Mouse (Mus musculus): ENCODE data around the gene Adamts17. TPM values are rescaled to one million over a fixed set of nuclear protein-coding genes. Genes with fewer than 3 reads are reported as not detected.

Adamts17 gene
- polyA plus RNA-seq, 1 experiment: 2.3 TPM

DNA sequence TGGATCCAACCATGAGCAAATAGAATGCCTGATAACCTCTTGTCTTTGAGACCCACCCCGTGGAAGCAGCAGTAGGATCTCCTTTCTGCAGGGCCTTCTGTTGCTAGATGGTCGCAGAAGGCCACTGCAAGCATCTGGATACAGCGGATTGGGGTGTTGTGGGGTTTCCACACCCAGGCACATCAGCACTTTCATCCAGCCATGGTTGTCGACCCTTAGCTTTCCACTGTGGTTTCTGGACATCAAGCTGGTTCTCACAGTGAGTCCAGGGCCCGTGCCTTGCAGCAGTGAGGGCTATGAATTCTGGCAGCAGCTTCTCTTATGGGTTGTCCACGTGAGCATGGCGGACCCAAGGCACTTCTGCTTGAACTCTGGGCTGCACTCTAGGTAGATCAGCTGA lies 118.2 kb downstream of the Adamts17 start:
- Histone ChIP-seq H3K4me1 (ENCODE audit: control insufficient read depth, insufficient read depth, low read length) (no peaks in the 10 kb centered on the region), H3K4me3 (replicated peaks; ENCODE audit: control insufficient read depth, low read depth, low read length) (no peak overlapping the region), H3K27ac (ENCODE audit: control insufficient read depth, insufficient read depth, low read depth, low read length, poor library complexity) (no peak overlapping the region)
- WGBS: 76% methylated on average over 7 of the region's 7 CpGs
- no peak for TF ChIP-seq CTCF (IDR thresholded peaks at IDR 0.05; ENCODE audit: control insufficient read depth, insufficient read depth, low read length)
- no peak for TF ChIP-seq POLR2A (IDR thresholded peaks at IDR 0.05; ENCODE audit: borderline replicate concordance, control insufficient read depth, low read depth, low read length)

DNA sequence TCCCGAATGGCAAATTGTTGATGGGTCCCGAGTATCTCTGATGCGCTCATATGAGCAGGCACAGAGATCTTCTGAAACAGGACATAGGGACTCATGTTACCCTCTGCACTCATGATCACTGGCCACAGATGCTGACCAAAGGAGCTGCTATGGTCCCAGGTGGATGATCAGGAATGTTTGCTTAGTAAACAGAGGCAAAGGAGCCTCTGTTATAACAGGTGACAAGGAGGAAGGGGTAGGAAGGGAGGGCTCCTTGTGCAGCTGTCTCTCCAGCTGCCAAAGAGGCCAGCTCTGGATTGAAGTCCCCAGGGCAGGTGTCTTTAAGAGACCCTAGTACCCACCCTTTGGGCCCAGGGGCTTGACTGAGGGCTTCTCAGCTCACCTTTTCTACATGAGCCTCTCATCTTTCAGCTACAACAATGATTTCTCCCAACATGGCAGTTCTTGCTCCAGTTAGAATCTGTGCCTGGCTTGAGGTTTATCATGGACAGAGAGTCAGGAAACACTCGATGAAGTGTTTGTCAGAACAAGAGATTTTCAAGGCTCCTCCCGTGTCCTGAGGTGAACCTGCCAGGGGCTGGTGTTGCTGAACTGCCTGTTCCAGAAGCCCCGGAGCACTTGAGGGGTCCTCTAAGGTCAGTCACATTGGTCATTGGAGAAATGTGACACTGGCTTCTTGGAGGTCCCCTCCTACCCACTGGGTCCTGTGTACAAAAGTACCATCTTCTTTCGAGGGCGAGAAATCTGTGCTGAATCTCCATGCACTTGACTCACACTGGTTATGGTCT lies 120.9 kb downstream of the Adamts17 start:
- WGBS: 81% methylated on average over 8 of the region's 8 CpGs
- H3K4me1 ChIP-seq (ENCODE audit: control insufficient read depth, insufficient read depth, low read length): no peaks in the 10 kb centered on the region
- TF ChIP-seq POLR2A (IDR thresholded peaks at IDR 0.05; ENCODE audit: borderline replicate concordance, control insufficient read depth, low read depth, low read length) (no peak), CTCF (IDR thresholded peaks at IDR 0.05; ENCODE audit: control insufficient read depth, insufficient read depth, low read length) (no peak)
- H3K27ac ChIP-seq (ENCODE audit: control insufficient read depth, insufficient read depth, low read depth, low read length, poor library complexity): no peak overlapping the region
- H3K4me3 ChIP-seq (replicated peaks; ENCODE audit: control insufficient read depth, low read depth, low read length): no peak overlapping the region

DNA sequence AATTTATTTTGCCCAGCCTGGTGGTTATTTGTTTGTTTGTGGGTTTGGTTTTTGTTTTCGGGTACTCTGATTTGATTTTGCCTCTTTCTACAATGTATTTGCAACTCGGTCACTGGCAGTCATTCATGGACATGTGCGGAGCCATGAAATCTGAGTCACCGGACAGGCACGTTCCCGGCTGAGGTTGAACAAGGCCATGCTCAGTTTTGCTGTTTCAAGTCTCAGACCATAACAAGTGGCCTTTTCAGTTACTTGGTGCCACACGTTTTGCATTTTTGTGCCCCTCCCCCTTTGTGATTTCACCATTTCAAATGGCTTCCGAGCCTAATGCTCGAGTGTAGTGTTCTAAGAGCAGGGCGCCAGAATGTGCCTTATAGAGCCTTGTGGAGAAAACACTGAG lies 123.2 kb downstream of the Adamts17 start:
- 84% methylated on average over 10 of the region's 10 CpGs for WGBS
- H3K4me3 ChIP-seq (replicated peaks; ENCODE audit: control insufficient read depth, low read depth, low read length): no peak overlapping the region
- TF ChIP-seq POLR2A (IDR thresholded peaks at IDR 0.05; ENCODE audit: borderline replicate concordance, control insufficient read depth, low read depth, low read length) (no peak), CTCF (IDR thresholded peaks at IDR 0.05; ENCODE audit: control insufficient read depth, insufficient read depth, low read length) (no peak)

DNA sequence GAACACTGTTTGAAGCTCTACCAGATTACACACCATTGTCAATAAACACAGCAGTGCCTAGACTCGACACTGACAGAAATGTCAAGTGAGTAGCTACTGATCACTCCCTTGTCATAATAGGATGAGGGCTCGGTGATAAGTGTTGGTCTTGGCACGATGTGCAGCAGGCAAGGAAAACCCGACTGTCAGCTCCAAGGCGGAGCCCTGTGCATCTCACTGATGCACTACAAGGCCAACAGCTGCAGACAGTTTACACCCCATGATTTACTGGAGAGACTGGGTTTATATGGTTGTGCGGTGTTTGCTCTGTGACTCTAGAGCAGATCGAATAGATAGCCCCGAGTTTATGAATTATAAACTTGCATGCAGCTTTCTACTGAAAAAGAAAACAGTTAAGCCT lies 124.0 kb downstream of the Adamts17 start:
- H3K4me1 ChIP-seq (ENCODE audit: control insufficient read depth, insufficient read depth, low read length): no peaks in the 10 kb centered on the region; the same call in 1 of the 2 replicates
- TF ChIP-seq POLR2A (IDR thresholded peaks at IDR 0.05; ENCODE audit: borderline replicate concordance, control insufficient read depth, low read depth, low read length) (no peak), CTCF (IDR thresholded peaks at IDR 0.05; ENCODE audit: control insufficient read depth, insufficient read depth, low read length) (no peak)
- 72% methylated on average over 8 of the region's 8 CpGs for WGBS
- no peak overlapping the region for H3K4me3 ChIP-seq (replicated peaks; ENCODE audit: control insufficient read depth, low read depth, low read length)
- H3K27ac ChIP-seq (ENCODE audit: control insufficient read depth, insufficient read depth, low read depth, low read length, poor library complexity): no peak overlapping the region

More for the DNA sequence above, 123.2 kb downstream of the Adamts17 start:
- Histone ChIP-seq H3K27ac (ENCODE audit: control insufficient read depth, insufficient read depth, low read depth, low read length, poor library complexity) (no peak overlapping the region), H3K4me1 (ENCODE audit: control insufficient read depth, insufficient read depth, low read length) (no peaks in the 10 kb centered on the region; the same call in 1 of the 2 replicates)

DNA sequence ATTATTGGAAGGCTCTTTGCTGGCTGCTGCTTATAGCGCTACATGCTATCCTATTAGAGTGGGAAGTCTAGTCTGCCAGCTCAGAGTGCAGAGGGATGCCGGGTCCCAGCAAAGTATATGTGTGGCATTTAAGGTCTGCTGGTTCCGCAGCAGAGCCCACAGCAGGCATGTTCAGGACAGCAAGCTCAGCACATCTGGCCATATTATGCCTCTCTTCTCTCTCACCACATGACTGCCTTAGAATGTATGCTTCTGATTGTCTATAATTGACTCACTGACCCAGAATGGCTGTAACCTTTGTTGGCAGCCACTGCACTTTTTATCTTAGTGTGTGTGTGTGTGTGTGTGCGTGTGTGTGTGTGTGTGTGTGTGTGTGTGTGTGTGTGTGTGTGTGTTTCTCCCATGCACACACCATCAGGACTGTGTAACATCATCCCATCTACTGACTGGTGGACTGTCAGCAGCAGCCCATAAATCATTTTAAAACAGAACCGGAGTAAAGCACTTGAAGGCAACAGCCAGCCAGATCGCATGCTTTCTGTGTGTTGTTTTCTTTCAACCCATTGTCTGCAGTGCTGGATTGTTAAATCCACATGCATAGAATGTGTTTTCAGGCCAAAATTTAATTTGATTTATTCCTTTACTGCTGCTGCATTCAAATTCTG lies 127.1 kb downstream of the Adamts17 start:
- Histone ChIP-seq H3K4me1 (ENCODE audit: control insufficient read depth, insufficient read depth, low read length) (no peaks in the 10 kb centered on the region; the same call in 1 of the 2 replicates), H3K27ac (ENCODE audit: control insufficient read depth, insufficient read depth, low read depth, low read length, poor library complexity) (no peak overlapping the region), H3K4me3 (replicated peaks; ENCODE audit: control insufficient read depth, low read depth, low read length) (no peak overlapping the region)
- 72% methylated on average over 6 of the region's 6 CpGs for WGBS
- TF ChIP-seq CTCF (IDR thresholded peaks at IDR 0.05; ENCODE audit: control insufficient read depth, insufficient read depth, low read length) (no peak), POLR2A (IDR thresholded peaks at IDR 0.05; ENCODE audit: borderline replicate concordance, control insufficient read depth, low read depth, low read length) (no peak)

DNA sequence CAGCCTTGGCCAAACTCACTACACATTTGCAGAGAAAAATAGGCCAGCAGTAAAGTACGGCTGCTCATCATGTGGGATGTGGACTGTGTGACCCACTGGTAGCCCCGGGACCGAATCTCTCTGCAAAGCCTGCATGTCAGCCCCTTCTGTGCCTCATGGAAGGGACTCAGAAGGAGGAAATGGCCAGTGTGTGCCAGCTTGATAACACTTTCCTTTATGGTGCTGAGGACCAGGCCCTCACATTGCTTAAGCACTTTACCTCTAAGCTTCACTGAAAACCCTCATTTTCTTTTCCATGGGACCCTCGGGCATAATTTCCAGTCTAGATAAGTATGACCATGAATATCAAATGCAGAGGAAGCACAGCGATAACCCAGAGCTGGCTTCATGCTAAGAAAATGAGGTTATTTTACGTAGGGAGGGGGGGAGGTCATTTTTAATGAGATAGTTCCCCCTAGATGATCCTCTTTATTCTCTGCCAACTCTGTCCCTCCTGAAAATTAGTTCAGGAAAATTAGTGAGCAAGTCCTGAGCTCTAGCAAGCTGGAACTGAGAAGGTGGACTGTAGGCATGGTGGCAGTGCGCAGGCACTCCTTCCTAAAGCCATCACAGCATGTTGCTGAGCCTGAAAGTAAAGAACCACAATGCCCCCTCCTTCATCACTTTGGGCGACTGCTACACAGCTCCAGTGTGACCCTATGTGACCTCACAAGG lies 127.8 kb downstream of the Adamts17 start:
- Histone ChIP-seq H3K4me1 (ENCODE audit: control insufficient read depth, insufficient read depth, low read length) (no peaks in the 10 kb centered on the region; the same call in 1 of the 2 replicates), H3K27ac (ENCODE audit: control insufficient read depth, insufficient read depth, low read depth, low read length, poor library complexity) (no peak overlapping the region), H3K4me3 (replicated peaks; ENCODE audit: control insufficient read depth, low read depth, low read length) (no peak overlapping the region)
- 47% methylated on average over 8 of the region's 8 CpGs for WGBS
- TF ChIP-seq CTCF (IDR thresholded peaks at IDR 0.05; ENCODE audit: control insufficient read depth, insufficient read depth, low read length) (no peak), POLR2A (IDR thresholded peaks at IDR 0.05; ENCODE audit: borderline replicate concordance, control insufficient read depth, low read depth, low read length) (no peak)

DNA sequence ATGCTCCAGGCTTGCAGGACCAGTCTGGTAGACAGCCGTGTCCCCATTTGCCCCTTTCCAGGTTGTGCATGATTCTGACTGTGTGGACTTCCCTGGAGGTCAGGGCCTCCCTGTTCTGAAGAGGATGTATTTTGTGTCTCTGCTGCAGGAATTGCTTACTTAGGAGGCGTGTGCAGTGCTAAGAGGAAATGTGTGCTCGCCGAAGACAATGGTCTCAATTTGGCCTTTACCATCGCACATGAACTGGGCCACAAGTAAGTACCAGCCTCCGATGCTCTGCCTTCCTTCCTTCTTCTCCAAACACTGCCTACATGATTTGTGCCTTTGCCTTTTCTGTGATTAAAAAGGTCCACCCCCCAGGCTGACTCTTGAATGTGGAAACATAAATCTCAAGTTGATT lies 129.1 kb downstream of the Adamts17 start:
- no peak for TF ChIP-seq POLR2A (IDR thresholded peaks at IDR 0.05; ENCODE audit: borderline replicate concordance, control insufficient read depth, low read depth, low read length)
- no peak for TF ChIP-seq CTCF (IDR thresholded peaks at IDR 0.05; ENCODE audit: control insufficient read depth, insufficient read depth, low read length)
- Histone ChIP-seq H3K27ac (ENCODE audit: control insufficient read depth, insufficient read depth, low read depth, low read length, poor library complexity) (no peak overlapping the region), H3K4me1 (ENCODE audit: control insufficient read depth, insufficient read depth, low read length) (no peaks in the 10 kb centered on the region; the same call in 1 of the 2 replicates), H3K4me3 (replicated peaks; ENCODE audit: control insufficient read depth, low read depth, low read length) (no peak overlapping the region)
- 53% methylated on average over 6 of the region's 6 CpGs for WGBS

DNA sequence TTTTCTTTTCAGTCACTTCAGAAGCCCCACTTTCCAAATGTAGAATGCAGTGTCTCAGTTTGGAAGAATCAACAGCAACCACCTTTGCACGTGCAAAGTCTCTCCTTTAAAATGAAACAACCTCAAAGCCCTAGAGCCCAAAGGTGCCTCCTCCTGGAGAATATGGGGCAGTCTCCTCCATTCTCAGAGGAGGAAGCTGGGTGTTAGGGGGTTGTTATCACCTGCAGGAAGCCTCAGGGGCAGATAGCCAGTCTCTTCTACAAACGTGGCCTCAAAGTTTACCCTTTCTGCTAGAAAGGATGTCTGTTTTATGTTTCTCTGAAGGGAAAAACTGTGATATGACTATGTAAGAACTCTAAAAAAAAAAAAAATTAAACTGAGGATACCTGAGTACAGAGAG lies 129.7 kb downstream of the Adamts17 start:
- Histone ChIP-seq H3K4me3 (replicated peaks; ENCODE audit: control insufficient read depth, low read depth, low read length) (no peak overlapping the region), H3K27ac (ENCODE audit: control insufficient read depth, insufficient read depth, low read depth, low read length, poor library complexity) (no peak overlapping the region), H3K4me1 (ENCODE audit: control insufficient read depth, insufficient read depth, low read length) (no peaks in the 10 kb centered on the region; the same call in 1 of the 2 replicates)
- WGBS: 8% methylated on average over 2 of the region's 2 CpGs
- TF ChIP-seq POLR2A (IDR thresholded peaks at IDR 0.05; ENCODE audit: borderline replicate concordance, control insufficient read depth, low read depth, low read length): no peak
- no peak for TF ChIP-seq CTCF (IDR thresholded peaks at IDR 0.05; ENCODE audit: control insufficient read depth, insufficient read depth, low read length)

Data from bone marrow, adult 2 months (tissue).